Mouse (Mus musculus) erythroblast, embryonic 14.5 days (primary cell): ENCODE results near the gene Wrnip1.

Experiments
- GATA1 ChIP-seq: IDR thresholded peaks from 2 replicates; pipeline ENCODE4 v1.6.1; 2012; ENCODE audit warnings: low read length, inconsistent platforms, mixed read lengths
- TAL1 ChIP-seq: IDR thresholded peaks from 3 replicates; pipeline ENCODE4 v1.6.1; 2012; ENCODE audit warnings: low read length, inconsistent platforms, mixed read lengths

DNA sequence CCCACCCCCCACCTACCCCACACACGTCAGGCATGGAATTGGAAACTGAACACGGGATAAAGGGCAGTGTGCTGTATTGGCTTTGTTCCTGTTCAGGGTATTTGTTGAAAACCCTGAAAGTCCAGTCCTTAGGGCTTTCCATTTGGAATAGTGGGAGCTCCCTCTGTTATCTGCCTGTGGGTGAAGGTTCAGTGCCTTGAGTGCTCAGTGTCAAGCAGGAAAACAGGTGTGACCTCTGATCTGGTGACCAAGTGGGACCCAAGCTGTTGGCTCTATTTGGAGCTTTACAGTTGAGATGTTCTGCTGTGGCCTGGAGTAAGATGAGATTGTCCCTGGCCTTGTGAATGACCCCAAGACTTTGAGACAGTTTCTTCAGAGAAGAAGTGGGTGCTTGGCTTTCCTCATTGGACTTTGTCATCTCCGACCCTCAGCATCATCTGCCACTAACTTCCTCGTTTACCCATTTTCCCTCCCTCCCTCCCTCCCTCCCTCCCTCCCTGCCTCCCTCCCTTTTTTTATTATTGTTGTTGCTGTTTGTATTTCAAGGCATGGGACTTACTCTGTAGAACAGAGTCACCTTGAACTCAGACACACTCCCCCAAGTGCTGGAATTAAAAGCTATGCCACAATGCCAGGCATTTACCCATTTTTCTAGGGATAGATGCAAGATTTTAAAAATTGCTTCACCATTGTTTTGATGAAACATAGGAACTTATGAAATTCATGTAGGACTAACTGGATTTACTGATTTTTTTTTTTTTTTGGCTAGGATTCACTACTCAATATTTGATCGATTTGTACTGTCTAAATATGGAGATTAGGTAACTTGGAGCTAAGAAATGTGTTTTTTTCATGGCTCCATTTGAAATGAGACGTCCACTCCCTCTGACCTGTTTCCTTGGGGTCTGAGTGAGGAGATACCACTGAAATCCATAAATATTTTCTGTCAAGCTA, 22.8 kb downstream of the Wrnip1 start:
- TF ChIP-seq GATA1 (no peak), TAL1 (no peak)
